Mouse (Mus musculus): Measurements from ENCODE around the gene Flnb.

DNA sequence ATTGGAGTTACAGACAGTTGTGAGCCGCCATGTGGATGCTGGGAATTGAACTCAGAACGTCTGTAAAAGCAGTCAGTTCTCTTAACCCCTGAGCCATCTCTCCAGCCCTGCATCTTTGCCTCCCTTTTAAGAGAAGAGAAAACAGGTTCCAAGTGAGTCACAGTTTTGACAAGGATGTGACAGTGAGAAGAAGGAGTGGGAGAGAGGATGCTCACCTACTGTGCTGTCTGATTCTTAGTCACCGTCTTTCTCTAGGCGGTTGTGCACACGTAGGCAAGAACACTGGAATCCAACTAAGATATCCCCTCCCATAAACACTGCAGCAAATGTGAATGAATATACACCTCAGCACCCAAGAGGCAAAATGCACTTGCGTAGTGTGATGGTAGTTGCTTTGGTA, 157.4 kb downstream of the Flnb start:
- TF ChIP-seq USF1 (IDR thresholded peaks at IDR 0.05; ENCODE audit: low read depth) (no peak), MAX (IDR thresholded peaks at IDR 0.05; ENCODE audit: low read depth) (no peak), POLR2AphosphoS2 (IDR thresholded peaks at IDR 0.05; ENCODE audit: insufficient read length, low read depth) (no peak), TCF12 (IDR thresholded peaks at IDR 0.05; ENCODE audit: insufficient read depth, poor library complexity, severe bottlenecking) (no peak), POLR2A (IDR thresholded peaks at IDR 0.05; ENCODE audit: insufficient read length, low read depth) (no peak), E2F4 (IDR thresholded peaks at IDR 0.05; ENCODE audit: insufficient read depth) (no peak), MYOD1 (IDR thresholded peaks at IDR 0.05; ENCODE audit: control insufficient read depth in 1 of 3, insufficient read length in 2 of 3, low read depth in 2 of 3) (no peak), MYOG (IDR thresholded peaks at IDR 0.05; ENCODE audit: control insufficient read depth in 1 of 3, insufficient read depth in 1 of 3, insufficient read length in 2 of 3, low read depth in 2 of 3) (no peak), CEBPB (IDR thresholded peaks at IDR 0.05; ENCODE audit: insufficient read depth, poor library complexity, severe bottlenecking) (no peak), SRF (IDR thresholded peaks at IDR 0.05; ENCODE audit: control insufficient read depth, insufficient read length, low read depth) (no peak), TCF3 (IDR thresholded peaks at IDR 0.05; ENCODE audit: insufficient read length, low read depth) (no peak)
